Mouse (Mus musculus): ENCODE data around the gene Fam168a.

The Fam168a gene

DNA sequence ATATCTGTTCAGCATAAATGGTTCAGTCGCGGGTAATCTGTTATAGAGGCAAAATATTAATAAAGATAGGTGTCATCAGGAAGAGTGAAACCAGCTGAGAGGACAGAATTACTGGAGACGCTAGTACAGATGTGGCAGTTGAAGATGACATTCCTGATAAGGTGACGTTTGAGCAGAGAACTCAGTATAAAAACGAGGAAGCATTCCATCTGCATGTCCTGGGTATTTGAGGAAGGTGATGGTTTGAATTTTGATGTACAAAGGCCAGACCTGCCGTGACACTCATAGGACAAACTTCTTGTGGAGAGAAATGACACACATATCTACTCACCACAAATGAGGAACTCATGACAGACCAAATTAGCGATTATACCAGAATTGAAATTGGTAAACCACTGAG lies 73.8 kb downstream of the Fam168a start:
- no peak for DNase-seq (ENCODE audit: low spot score in 2 of 2)

DNA sequence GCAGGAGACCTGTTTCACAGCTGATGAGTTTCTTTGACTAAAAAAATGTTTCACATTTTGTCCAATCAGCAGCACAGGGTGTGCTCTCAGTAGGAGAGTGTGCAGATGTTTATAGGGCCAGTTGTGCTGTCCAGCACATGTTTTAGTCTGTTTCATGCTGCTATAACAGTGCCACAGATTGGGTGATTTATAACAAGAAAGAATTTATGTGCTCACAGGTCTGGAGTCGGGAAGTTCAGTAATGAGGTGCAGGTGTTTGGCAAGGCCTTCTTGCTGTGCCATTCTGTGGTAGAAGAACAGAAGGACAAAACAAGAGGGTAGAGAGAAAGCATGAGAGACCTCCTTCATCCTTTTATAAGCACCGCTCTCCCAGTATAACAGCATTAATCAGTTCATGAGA lies 78.2 kb downstream of the Fam168a start:
- no peak for DNase-seq (ENCODE audit: low spot score in 2 of 2)

DNA sequence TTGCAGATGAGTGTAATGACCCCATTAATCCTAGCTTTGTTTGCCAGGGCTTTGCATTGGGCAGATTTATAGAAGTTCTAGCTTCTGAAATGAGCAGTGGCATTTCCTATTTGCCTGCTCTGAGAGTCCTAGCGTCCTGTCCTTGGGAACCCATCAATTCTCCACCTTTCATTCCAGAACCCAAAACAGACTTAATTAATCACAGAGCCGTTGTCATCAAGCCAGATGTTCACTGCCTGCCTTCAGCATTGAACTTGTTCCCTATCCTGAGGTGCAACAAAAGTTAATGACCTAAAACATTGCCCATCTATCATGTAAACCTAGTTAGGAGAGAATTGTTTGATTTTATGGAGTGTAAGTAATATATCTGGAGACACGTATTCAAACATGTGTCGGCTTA lies 79.0 kb downstream of the Fam168a start:
- no peak for DNase-seq (ENCODE audit: low spot score in 2 of 2)

DNA sequence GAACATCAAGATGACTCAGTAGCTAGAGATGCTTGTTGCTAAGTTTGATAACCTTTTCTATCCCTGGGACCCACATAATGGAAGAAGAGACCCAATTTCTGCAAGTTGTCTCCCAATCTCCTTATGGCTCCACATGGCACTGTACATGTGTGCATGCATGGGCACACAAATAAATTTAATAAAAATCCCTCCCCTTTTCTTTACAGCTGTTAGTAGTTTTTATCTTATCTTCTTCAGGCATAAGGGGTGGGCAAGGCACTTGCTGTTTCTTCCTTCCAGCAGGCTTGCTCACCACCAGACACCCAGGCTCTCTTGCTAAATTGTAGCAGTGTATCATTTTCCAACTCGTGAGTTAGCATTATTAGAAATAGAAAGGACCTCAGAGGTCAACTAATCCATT lies 79.6 kb downstream of the Fam168a start:
- DNase-seq (ENCODE audit: low spot score in 2 of 2): no peak

DNA sequence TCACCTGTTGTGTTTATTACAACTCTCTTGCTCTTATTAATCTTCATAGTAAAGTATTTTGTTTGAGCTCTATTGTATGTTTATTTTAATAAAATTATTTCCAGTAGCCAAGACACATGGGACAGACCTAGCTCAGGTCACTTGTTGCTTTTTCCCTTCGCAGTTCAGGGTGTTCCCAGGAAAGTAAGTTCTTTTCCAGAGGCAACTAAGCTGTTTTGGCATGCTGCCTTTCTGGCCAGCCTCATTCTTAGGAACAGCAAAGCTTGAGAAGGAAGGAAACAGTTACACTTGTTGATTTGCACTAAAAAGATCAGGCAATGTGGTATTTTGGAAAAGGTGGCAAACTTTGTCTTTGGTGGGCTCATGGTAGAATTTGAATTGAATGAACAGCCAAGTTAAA lies 81.9 kb downstream of the Fam168a start:
- peak in 1 of 2 experiments; percentile 1 for DNase-seq (ENCODE audit: low spot score in 2 of 2)

DNA sequence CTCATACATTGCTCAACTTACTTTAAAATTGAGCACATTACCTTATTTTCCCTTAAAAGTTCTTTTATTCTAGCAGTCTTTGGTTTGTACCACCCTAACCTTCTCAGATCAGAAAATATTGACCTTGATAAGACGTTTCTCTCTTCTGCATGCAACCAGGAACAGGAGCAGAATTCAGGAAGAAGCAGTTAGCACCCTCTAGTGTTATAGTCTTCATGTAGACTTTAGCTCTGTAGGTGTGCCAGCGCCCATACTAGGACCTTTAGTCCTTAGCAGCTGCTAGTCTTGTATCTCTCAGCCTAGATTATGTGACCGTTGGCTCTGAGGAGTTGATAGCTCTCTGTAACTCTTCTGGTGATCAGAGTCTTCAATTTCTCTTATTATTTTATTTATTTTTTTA lies 92.4 kb downstream of the Fam168a start:
- DNase-seq (ENCODE audit: low spot score in 2 of 2): no peak

DNA sequence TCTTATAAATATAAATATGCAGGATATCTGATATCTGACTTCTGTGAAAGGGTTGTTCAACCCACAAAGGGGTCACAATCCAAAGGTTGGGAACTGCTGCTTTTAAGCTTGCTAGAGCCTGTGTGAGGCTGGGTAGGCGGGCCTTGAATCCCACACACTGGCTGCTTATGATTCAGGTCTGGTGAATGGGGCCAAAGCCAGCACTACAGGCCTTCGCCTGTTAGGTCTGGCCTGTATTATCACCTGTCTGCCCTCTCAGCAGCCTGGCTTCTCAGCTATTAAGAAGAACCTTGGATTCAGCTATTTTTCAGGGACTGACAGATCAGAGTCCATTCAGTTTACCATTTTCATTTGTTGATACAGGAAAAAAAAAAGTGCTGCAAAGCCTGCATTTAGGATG lies 99.0 kb downstream of the Fam168a start:
- DNase-seq (ENCODE audit: low spot score in 2 of 2): no peak

DNA sequence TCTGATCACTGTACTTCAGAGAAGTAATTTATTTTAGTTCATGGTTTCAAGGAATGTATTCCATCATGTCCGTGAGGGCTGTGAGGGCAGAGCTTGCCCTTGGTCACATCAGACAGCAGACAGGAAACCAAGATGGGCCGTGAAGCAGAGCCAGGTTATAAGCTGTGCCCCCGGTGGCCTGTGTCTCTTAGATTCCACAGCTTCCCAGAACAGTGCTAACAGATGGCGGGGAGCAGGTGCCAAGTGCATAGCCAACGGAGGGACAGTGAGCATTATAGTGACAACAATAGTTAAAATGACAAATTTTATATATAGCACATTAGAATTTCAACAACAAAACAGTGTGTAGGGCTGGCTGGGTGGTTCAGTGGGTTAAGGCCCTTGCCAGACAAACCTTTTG lies 105.5 kb downstream of the Fam168a start:
- no peak for DNase-seq (ENCODE audit: low spot score in 2 of 2)

DNA sequence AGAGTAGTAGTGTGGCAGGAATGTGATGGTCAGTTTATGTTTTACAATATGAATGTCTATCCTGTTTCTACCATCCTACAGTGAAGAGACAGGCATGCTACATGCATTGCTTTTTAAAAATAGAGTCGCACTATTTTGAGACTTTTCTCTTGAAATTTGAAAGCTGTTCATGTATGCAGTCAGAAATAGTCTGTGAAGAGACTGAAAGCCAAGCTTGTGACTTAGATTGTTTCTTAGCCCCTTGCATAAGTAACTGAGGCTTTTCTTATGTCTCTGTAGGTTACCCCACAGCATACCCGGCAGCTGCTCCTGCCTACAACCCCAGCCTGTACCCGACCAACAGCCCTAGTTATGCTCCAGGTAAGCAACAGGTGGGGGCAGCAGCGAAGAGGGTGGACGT lies 106.2 kb downstream of the Fam168a start:
- no peak for DNase-seq (ENCODE audit: low spot score in 2 of 2)

DNA sequence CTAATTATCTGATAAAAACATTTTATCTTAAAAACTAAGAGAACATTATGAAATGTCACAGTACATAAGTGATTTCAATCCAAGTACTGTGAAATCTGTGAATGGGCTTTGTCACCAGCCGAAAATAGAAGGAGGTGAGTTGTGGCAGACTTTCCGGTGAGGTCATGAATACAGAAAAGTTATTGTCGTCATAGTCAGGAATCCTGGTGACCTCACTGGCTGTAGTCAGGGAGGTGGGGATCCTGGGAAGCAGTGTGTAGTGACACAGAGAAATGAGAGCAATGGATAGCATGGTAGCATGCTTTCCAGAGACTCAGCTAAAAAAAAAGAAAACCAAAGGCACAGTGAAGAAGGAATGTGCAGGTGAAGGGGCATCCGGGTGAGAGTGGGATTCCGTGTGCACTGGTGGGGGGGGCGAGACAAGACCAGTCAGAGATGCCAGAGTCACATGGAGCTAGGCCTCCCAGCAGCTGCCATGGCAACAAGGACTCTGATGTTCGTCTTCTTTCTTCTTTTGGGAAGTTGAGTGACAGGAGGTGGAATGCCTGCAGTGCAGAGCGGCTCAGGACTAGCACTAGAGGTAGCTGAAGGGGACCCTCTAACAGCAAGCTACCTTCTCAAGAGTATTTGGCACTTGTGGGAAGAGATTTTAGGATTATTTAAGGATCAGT lies 109.6 kb downstream of the Fam168a start:
- no peak for DNase-seq (ENCODE audit: low spot score in 2 of 2)

DNA sequence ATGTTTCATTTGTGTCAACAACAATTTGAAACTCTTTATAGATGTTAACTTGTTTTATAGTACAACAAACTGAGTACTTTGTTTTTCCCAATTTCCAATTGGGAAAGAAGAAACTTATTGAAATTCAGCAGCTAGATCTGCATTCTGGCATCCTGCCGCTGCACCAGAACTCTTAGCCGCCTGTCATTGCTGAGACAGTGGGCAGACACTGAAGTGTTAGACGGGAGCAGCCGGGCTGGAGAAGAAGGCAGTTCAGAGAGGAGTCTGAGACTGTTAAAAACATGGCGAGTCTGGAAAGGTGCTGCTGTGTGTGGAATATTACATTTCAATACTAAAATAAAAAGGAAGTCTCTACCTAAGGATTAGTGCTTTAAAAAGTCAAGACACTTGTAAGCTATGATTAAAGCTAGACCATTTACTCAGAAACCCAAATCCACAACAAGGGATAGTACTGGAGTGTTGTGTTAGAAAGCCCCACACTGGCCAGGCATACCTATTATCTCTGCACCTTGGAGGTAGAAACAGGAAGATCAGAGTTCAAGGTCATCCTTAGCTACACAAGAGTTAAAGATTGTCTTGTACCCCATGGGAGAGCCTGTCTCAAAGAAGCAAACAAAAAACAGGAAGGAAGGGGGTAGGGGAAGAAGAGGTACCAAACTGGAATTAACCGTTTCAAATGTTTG lies 110.5 kb downstream of the Fam168a start:
- no peak for DNase-seq (ENCODE audit: low spot score in 2 of 2)

DNA sequence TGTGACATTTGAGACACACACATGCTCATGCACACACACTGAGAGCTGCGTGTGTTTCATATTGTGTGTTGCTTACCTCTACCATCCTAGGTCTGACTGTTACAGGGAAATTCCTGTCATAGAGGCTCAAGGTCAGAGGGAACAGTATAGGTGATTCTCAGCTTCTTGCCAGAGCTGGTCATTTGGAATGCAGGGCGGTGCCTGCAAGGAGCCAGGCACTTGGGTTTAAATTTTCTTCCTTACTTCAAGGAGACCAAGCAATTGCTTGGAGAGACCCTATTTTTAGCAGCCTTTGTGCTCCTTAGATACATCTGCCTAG lies 111.0 kb downstream of the Fam168a start:
- no peak for DNase-seq (ENCODE audit: low spot score in 2 of 2)

DNA sequence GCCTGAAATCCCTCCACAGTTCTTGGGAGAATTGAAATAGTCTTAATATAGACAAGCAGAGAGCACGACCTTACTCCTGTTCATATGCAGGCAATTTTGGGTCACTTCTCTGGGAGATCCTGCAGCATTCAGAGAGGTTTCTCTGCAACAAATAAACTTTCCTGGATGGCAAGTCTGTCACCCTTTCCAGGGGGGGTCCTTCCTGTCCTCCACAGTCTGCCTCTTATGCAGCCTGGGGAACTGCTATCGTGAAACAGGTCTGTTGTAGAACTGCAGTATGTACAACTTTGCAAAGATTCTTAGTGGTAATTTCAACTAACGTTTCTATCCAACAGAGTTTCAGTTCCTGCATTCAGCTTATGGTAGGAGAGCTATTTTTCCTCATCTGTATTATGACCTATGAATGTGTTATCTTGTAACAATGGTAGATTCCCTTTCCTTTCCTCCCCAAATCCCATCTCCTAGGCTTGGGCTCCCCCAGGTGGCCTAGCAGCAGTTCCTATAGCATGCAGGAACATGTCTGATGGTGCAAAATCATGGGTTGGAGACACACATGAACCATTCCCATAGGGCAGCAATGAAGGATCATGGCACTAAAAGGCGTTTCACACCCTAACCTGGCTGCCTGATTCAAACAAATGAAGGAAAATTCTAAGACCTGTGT lies 112.1 kb downstream of the Fam168a start:
- no peak for DNase-seq (ENCODE audit: low spot score in 2 of 2)

DNA sequence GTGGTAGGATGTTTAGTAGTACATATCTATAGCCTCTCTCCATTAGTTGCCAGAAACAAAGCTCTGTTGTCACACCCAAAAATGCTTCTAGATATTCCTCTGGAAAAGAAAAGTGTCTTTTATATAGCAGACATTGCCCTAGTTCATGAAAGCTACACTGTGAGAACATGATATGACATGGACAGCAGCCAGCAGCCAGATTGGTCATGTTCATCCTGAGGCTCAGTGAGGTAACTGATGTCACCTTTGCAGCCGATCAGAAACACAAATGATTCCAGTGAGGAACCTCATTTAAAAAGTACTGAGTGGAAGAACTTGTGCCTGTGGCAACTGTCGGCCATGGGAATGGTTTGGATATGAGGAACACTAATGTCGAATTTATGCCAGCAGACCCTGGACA lies 118.2 kb downstream of the Fam168a start:
- DNase-seq (ENCODE audit: low spot score in 2 of 2): no peak

DNA sequence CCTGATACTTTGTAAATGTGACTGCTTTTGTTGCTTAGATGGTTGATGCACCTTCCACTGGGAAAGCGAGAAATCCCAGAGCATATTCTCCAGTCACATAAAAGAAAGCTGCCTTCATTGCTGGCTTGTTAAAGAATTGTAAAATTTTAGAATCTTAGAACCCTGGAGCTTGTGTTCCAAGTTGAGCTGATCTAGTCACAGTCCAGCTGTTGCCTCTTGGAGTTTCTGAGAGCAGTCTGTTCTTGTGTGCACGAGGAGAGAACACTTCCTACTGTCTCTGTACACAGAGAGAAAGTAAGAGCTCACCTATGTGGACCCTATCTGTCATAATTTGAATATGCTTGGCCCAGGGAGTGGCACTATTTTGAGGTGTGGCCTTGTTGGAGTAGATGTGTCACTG lies 122.1 kb downstream of the Fam168a start:
- DNase-seq (ENCODE audit: low spot score in 2 of 2): no peak

DNA sequence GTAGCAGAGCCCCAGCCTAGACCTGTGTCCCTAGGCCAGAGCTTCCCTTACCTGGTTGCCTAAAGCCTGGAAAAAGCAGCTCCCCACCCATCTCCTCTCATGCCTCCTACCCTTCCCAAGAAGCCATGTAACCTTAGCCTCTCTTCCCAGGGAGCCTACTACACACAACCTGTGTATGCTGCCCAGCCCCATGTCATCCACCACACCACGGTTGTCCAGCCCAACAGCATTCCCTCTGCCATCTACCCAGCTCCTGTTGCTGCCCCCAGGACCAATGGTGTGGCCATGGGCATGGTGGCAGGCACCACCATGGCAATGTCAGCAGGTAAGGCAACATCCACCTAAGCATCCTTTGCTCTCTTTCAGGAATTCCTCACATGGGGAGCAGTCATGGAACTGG lies 127.4 kb downstream of the Fam168a start:
- no peak for DNase-seq (ENCODE audit: low spot score in 2 of 2)

DNA sequence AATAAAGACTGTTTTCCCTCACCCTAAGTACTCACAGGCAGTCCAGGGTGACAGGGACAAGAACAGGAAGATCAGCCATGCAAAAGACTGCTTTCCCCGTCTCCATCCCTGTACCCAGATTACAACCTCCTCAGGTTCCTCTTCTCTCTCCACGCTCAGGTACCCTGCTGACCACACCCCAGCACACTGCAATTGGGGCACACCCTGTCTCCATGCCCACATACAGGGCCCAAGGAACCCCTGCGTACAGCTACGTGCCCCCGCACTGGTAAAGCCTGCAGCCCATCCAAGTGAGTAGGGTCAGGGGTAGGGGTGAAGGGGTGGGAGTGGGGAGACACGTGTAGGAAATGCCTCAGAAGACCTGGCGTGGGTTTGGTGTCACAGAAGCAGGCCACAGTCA lies 128.7 kb downstream of the Fam168a start:
- DNase-seq (ENCODE audit: low spot score in 2 of 2): no peak

DNA sequence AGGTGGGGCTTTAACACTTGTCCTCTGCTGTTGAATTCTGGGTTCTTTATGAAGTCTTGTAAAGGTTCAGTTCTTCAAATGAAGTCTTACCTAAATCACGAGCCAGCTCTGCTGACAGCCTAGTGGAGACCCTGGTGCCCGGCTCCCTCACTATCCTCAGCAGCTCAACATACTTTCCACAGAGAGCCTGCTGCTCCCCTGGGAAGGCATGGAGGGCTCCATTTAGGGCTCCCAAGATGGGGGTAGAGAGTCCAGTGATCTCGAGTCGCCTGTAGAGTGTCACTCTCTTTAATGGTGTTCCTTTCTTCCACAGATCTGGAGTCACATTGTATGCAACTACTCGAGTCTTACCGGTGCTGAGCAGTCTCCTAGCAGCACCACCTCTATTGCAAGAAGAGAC lies 129.3 kb downstream of the Fam168a start:
- DNase-seq (ENCODE audit: low spot score in 2 of 2): no peak

DNA sequence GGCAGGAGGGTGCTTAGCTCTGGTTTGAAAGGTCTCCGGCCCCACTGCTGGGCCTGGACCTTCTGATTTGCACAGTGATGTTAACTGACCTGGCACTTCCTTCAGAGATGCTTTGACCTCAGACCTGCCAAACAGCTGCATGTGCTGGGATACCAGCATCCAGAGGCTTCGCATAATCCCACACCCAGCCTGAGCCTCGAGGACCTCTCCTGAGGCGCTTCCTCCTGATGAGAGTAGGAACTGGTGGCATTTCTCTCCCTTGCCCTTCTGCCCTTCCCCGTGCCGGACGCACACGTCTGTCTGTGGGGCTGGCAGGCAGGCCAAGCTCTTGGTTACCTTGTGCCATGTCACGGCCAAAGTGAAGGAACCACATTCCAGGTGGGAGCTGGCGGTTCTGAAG lies 130.2 kb downstream of the Fam168a start:
- no peak for DNase-seq (ENCODE audit: low spot score in 2 of 2)

DNA sequence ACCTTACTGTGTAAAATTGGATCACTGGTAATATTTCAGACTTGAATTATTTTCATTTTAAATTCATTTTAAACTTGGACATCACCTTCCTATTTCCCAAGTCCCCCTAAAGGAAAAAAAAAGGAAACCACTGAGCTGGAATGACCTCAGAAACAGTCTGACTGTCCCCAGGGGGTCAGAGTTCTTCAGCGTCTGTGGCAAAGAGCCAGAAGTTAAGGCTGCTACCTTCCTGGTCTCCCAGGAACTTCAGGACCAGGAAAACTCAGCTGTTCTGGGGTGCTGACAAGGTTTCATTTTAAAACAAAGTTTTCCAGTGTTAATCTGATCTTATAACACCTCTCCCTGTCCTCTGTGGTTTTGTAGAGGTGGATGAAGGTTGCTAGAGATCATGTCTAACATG lies 131.3 kb downstream of the Fam168a start:
- no peak for DNase-seq (ENCODE audit: low spot score in 2 of 2)

DNA sequence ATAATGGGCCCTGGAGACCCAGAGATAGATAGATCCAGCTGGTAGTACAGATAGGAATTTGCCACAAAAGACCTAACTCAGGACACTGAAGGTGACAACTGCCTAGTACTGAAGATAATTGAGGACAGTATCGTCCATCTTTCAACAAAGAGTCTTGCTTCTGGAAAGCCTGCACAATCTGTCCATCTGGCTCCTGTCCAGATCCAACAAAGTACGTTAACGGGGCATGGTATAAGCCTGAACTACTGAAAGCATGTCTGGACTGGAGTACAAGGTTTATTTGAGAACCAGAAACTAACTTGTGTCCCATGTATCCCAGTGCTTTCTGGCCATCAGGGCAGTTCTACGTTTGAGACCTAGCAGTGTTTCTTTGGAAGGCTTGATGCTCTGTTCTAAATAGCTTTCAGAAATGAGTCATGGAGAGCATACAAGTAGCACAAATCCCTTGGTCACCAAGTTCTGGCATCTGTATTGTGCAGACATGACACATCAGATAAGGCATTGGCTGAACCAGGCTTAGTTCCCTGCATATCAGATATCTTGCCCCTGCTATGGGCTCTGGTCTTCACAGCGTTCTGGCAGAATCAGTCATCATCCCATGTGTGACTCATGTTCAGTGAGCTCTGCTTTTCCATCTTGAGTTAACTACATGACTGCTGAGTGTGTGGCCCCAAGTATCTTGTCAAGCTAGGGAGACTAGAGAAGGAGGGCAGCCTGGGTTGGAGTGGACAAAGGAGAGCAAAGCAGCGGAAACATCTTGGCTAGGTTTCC lies 133.4 kb downstream of the Fam168a start:
- no peak for DNase-seq (ENCODE audit: low spot score in 2 of 2)

DNA sequence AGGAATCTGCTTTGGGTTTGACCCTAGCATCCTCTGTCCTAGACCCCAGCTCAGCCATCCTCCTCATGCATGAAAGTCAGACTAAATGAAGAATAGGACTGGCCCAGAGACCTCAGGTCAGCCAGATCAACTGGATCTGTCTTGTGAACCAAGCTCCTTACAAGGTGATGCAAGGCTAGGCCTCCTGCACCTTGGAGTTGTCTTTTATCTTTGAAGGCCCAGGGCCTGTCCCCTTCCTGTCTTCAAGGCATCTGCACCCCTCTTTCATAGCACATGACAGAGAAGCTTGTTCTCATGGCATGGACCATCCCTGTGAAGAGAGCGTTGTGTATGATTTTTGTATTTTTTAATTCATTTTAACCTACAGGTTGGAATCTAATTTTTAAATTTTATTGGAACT lies 134.5 kb downstream of the Fam168a start:
- no peak for DNase-seq (ENCODE audit: low spot score in 2 of 2)

DNA sequence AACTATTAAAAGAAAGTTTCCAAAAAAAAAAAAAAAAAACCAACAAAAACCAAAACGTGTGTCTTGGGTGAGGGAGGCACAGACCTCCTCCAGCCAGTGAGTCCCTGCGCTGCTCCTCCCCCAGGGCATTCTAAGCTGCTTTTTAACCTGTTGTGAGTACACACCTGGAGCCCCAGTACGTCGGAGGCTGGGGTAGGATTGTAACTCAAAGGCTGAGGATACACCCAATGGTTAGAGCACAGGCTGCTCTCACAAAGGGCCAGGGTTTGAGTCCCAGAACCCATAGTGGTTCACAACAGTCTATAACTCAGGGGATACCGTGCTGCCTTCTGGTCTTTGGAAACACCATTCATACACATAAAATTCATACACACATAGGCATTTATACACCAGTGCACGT lies 135.2 kb downstream of the Fam168a start:
- DNase-seq (ENCODE audit: low spot score in 2 of 2): no peak

All from urinary bladder, adult 18-20 months (tissue).